Mouse (Mus musculus): ENCODE data around the gene Fasn.
"Not testable (repeated sequence)": the region's sequence is repeated elsewhere in the genome, so short reads cannot be mapped to it uniquely, and the experiment has no call there.

The Fasn gene

GRCm38 (mm10) chr11:120823956-120824786 lies at the start of gene Fasn:
Gene Fasn (minus strand): TSS chr11:120824547.
- peak; percentile 96 for DNase-seq

GRCm38 (mm10) chr11:120873206-120873605 lies 48.9 kb upstream of the Fasn start:
- DNase-seq = no peak

- no peak for DNase-seq
These were observed 47.2 kb upstream of the Fasn start for GRCm38 (mm10) chr11:120871521-120871920.

- DNase-seq = no peak
These were observed 41.5 kb upstream of the Fasn start for GRCm38 (mm10) chr11:120865816-120866215.

GRCm38 (mm10) chr11:120862819-120863218 lies 38.5 kb upstream of the Fasn start:
- no peak for DNase-seq

- DNase-seq = not testable (repeated sequence)
These were observed 31.6 kb upstream of the Fasn start for GRCm38 (mm10) chr11:120855938-120856337.

- DNase-seq = no peak
These were observed 29.4 kb upstream of the Fasn start for GRCm38 (mm10) chr11:120853788-120854187.

GRCm38 (mm10) chr11:120853158-120853557 lies 28.8 kb upstream of the Fasn start:
- no peak for DNase-seq

GRCm38 (mm10) chr11:120852083-120852935 lies 28.0 kb upstream of the Fasn start:
- no peak for DNase-seq

- DNase-seq = no peak
These were observed 27.2 kb upstream of the Fasn start for GRCm38 (mm10) chr11:120851582-120851981.

- DNase-seq = no peak
These were observed 26.8 kb upstream of the Fasn start for GRCm38 (mm10) chr11:120851132-120851531.

- peak; percentile 47 for DNase-seq
These were observed 26.1 kb upstream of the Fasn start for GRCm38 (mm10) chr11:120850331-120851030.

GRCm38 (mm10) chr11:120846725-120847475 lies 22.6 kb upstream of the Fasn start:
- DNase-seq = no peak

- no peak for DNase-seq
These were observed 20.0 kb upstream of the Fasn start for GRCm38 (mm10) chr11:120844329-120844728.

GRCm38 (mm10) chr11:120833555-120834280 lies 9.4 kb upstream of the Fasn start:
- no peak for DNase-seq

- not testable (repeated sequence) for DNase-seq
These were observed 8.6 kb upstream of the Fasn start for GRCm38 (mm10) chr11:120832962-120833361.

GRCm38 (mm10) chr11:120831659-120832440 lies 7.5 kb upstream of the Fasn start:
- DNase-seq = no peak

GRCm38 (mm10) chr11:120830686-120831085 lies 6.3 kb upstream of the Fasn start:
- peak; percentile 7 for DNase-seq

- DNase-seq = no peak
These were observed 5.6 kb upstream of the Fasn start for GRCm38 (mm10) chr11:120829757-120830532.

GRCm38 (mm10) chr11:120828416-120828815 lies 4.1 kb upstream of the Fasn start:
- no peak for DNase-seq

Measured in liver (tissue).